In genomic region chr9:60796076-60796475, GRCm38 (mm10) we compare ENCODE assay signal across 12 mouse cellular contexts. TPM values are rescaled to one million over a fixed set of nuclear protein-coding genes. Genes with fewer than 3 reads are reported as not detected.
A peak's percentile ranks its signal among the peaks of the same experiment; 100 is the strongest.
DNase-seq lines count a peak whose midpoint lies in the region; ATAC-seq lines count a peak whose summit lies in the region.
"Had no signal": no experiment of that assay in that cellular context is flagged by ENCODE, and none has a peak within 500 bp of the region (broad histone marks: within the 10 kb centered on the region; RNA-seq: fewer than 3 reads in every experiment).

No protein-coding gene starts in this region.

- H3K9ac ChIP-seq in heart, embryonic 12.5 days, result no peak overlapping the region
- H3K9ac ChIP-seq in midbrain, embryonic 11.5 days (ENCODE audit: low read length), result no peak overlapping the region
- no peak overlapping the region for H3K9ac ChIP-seq in midbrain, embryonic 16.5 days (ENCODE audit: low read depth, low read length)
- no peak overlapping the region for H3K9ac ChIP-seq in hindbrain, embryonic 16.5 days (ENCODE audit: low read depth, low read length)
- H3K9ac ChIP-seq: liver, embryonic 12.5 days had no signal

- no peak for ATAC-seq in heart, embryonic 12.5 days (ENCODE audit: insufficient number of reproducible peaks, low FRiP score)
- ATAC-seq in midbrain, embryonic 11.5 days (ENCODE audit: low FRiP score), result no peak
- no peak for ATAC-seq in midbrain, embryonic 16.5 days
- no peak for ATAC-seq in hindbrain, embryonic 16.5 days
- ATAC-seq in activated CD4-positive, CD25-positive, alpha-beta regulatory T cell, adult 4 months, result no peak
- ATAC-seq: inflammation-experienced regulatory T-cells, adult 6 months; liver, embryonic 12.5 days had no signal

- DNase-seq in heart, adult 8-10 months (ENCODE audit: low spot score), result no peak
- peak; percentile 70 for DNase-seq in midbrain, embryonic 11.5 days (ENCODE audit: low spot score, missing footprints)
- peak; percentile 45 to 60 for DNase-seq in right cerebral cortex, postnatal 10 days (ENCODE audit: low spot score in 2 of 2)
- no peak for DNase-seq in thymus, postnatal 0 days (ENCODE audit: low spot score)
- DNase-seq: spleen, adult 18-20 months; thymus, postnatal 36 days had no signal

- no peak overlapping the region for H3K27ac ChIP-seq in heart, embryonic 12.5 days (ENCODE audit: poor library complexity, severe bottlenecking)
- H3K27ac ChIP-seq in midbrain, embryonic 11.5 days (ENCODE audit: low read depth, low read length), result no peak overlapping the region
- no peak overlapping the region for H3K27ac ChIP-seq in midbrain, embryonic 16.5 days (ENCODE audit: low read length)
- no peak overlapping the region for H3K27ac ChIP-seq in hindbrain, embryonic 16.5 days (ENCODE audit: low read depth, low read length)
- H3K27ac ChIP-seq: liver, embryonic 12.5 days had no signal

- no peaks in the 10 kb centered on the region for H3K27me3 ChIP-seq in heart, embryonic 12.5 days (replicated peaks)
- H3K27me3 ChIP-seq in midbrain, embryonic 11.5 days (ENCODE audit: control insufficient read depth, insufficient read depth, low read length), result no peaks in the 10 kb centered on the region
- no peaks in the 10 kb centered on the region for H3K27me3 ChIP-seq in midbrain, embryonic 16.5 days (ENCODE audit: control insufficient read depth, insufficient read depth, low read depth, low read length)
- no peaks in the 10 kb centered on the region for H3K27me3 ChIP-seq in hindbrain, embryonic 16.5 days (replicated peaks; ENCODE audit: control insufficient read depth, insufficient read depth, low read length)

- H3K4me1 ChIP-seq in heart, embryonic 12.5 days (replicated peaks), result peaks cover 44% of the 10 kb centered on the region
- H3K4me1 ChIP-seq in midbrain, embryonic 11.5 days (ENCODE audit: control insufficient read depth, insufficient read depth, low read length), result peaks cover 10% of the 10 kb centered on the region
- H3K4me1 ChIP-seq in midbrain, embryonic 16.5 days (ENCODE audit: control insufficient read depth, insufficient read depth, low read length), result peaks cover 15% of the 10 kb centered on the region
- H3K4me1 ChIP-seq in hindbrain, embryonic 16.5 days (ENCODE audit: control insufficient read depth, insufficient read depth, low read depth, low read length), result peaks cover 7% of the 10 kb centered on the region

- H3K36me3 ChIP-seq in heart, embryonic 12.5 days, result no peaks in the 10 kb centered on the region
- no peaks in the 10 kb centered on the region for H3K36me3 ChIP-seq in midbrain, embryonic 11.5 days (ENCODE audit: control insufficient read depth, insufficient read depth, low read length)
- H3K36me3 ChIP-seq in midbrain, embryonic 16.5 days (ENCODE audit: control insufficient read depth, insufficient read depth, low read length), result no peaks in the 10 kb centered on the region
- H3K36me3 ChIP-seq in hindbrain, embryonic 16.5 days (ENCODE audit: control insufficient read depth, insufficient read depth, low read length), result no peaks in the 10 kb centered on the region
- H3K36me3 ChIP-seq: liver, embryonic 12.5 days had no signal

- H3K9me3 ChIP-seq in heart, embryonic 12.5 days (replicated peaks), result no peaks in the 10 kb centered on the region
- no peaks in the 10 kb centered on the region for H3K9me3 ChIP-seq in midbrain, embryonic 11.5 days (ENCODE audit: control insufficient read depth, low read length)
- no peaks in the 10 kb centered on the region for H3K9me3 ChIP-seq in midbrain, embryonic 16.5 days (replicated peaks; ENCODE audit: control insufficient read depth, low read length, poor library complexity, severe bottlenecking)
- no peaks in the 10 kb centered on the region for H3K9me3 ChIP-seq in hindbrain, embryonic 16.5 days (ENCODE audit: control insufficient read depth, low read length)
- H3K9me3 ChIP-seq: liver, embryonic 12.5 days had no signal

- H3K4me3 ChIP-seq in heart, embryonic 12.5 days, result peak overlapping the region; percentile 78
- H3K4me3 ChIP-seq in midbrain, embryonic 11.5 days (ENCODE audit: low read depth, low read length), result no peak overlapping the region
- no peak overlapping the region for H3K4me3 ChIP-seq in midbrain, embryonic 16.5 days (ENCODE audit: low read depth, low read length)
- H3K4me3 ChIP-seq in hindbrain, embryonic 16.5 days (ENCODE audit: low read length), result no peak overlapping the region; the same call in 1 of the 2 replicates
- H3K4me3 ChIP-seq: liver, embryonic 12.5 days had no signal

- WGBS in heart, embryonic 12.5 days, result 74% methylated on average over 7 of the region's 7 CpGs
- WGBS in midbrain, embryonic 11.5 days, result 85% methylated on average over 7 of the region's 7 CpGs
- WGBS in midbrain, embryonic 16.5 days, result 72% methylated on average over 7 of the region's 7 CpGs
- WGBS in hindbrain, embryonic 16.5 days, result 79% methylated on average over 7 of the region's 7 CpGs

- H3K4me2 ChIP-seq in heart, embryonic 12.5 days, result peak overlapping the region; percentile 52
- H3K4me2 ChIP-seq in midbrain, embryonic 11.5 days, result no peak overlapping the region
- H3K4me2 ChIP-seq in midbrain, embryonic 16.5 days (ENCODE audit: low read length), result no peak overlapping the region
- H3K4me2 ChIP-seq in hindbrain, embryonic 16.5 days (ENCODE audit: low read length), result peak overlapping the region; percentile 15; the same call in 1 of the 2 replicates

RNA-seq across cellular contexts. Expression of gene Uaca, which starts 1.7 kb away (rescaled TPM):
- 38.9 and 39.0 TPM in 2 replicates for polyA plus RNA-seq in heart, embryonic 12.5 days (2016; fragmentation: Nextera tagmentation; extraction: Ambion mirVana)
- total RNA-seq in heart, adult 8-10 months (2022), result 10 to 100 TPM; 47.1 to 58.4 (median 50.7) TPM
- polyA plus RNA-seq in midbrain, embryonic 11.5 days (2014; fragmentation: Nextera tagmentation; extraction: Ambion mirVana), result 26.7 and 27.9 TPM in 2 replicates
- polyA plus RNA-seq in midbrain, embryonic 16.5 days (2015; fragmentation: Nextera tagmentation; extraction: Ambion mirVana), result 13.6 and 17.3 TPM in 2 replicates
- polyA plus RNA-seq in hindbrain, embryonic 16.5 days (2015; fragmentation: Nextera tagmentation; extraction: Ambion mirVana), result 15.8 and 22.2 TPM in 2 replicates
- polyA plus RNA-seq in thymus, postnatal 0 days (2015; fragmentation: Nextera tagmentation; extraction: Ambion mirVana), result 11.7 and 12.4 TPM in 2 replicates
- polyA plus RNA-seq in activated CD4-positive, CD25-positive, alpha-beta regulatory T cell, adult 4 months (2017; shearing (Covaris generic)), result not detected

Comparison
In these comparisons a context has a peak if more than half of its experiments do, and no peak if none do; other contexts are left out.
1. H3K4me2 ChIP-seq: peak in heart, embryonic 12.5 days (single experiment) and hindbrain, embryonic 16.5 days (single experiment); none in midbrain, embryonic 11.5 days (single experiment) and midbrain, embryonic 16.5 days (single experiment).
2. DNase-seq: peak in midbrain, embryonic 11.5 days (single experiment) and right cerebral cortex, postnatal 10 days (2 of 2); none in heart, adult 8-10 months (single experiment) and thymus, postnatal 0 days (single experiment).
3. RNA of gene Uaca, which starts 1.7 kb away (polyA plus RNA-seq): 38.9 to 39.0 TPM in heart, embryonic 12.5 days, 26.7 to 27.9 TPM in midbrain, embryonic 11.5 days, 15.8 to 22.2 TPM in hindbrain, embryonic 16.5 days, 13.6 to 17.3 TPM in midbrain, embryonic 16.5 days and 11.7 to 12.4 TPM in thymus, postnatal 0 days; not detected in activated CD4-positive, CD25-positive, alpha-beta regulatory T cell, adult 4 months; every median in the first group is over 10 times any median in the second.